Mouse (Mus musculus): ENCODE results near the gene 4931428L18Rik. TPM values are rescaled to one million over a fixed set of nuclear protein-coding genes. Genes with fewer than 3 reads are reported as not detected.

Gene 4931428L18Rik
- polyA plus RNA-seq, 1 experiment, result not detected

DNA sequence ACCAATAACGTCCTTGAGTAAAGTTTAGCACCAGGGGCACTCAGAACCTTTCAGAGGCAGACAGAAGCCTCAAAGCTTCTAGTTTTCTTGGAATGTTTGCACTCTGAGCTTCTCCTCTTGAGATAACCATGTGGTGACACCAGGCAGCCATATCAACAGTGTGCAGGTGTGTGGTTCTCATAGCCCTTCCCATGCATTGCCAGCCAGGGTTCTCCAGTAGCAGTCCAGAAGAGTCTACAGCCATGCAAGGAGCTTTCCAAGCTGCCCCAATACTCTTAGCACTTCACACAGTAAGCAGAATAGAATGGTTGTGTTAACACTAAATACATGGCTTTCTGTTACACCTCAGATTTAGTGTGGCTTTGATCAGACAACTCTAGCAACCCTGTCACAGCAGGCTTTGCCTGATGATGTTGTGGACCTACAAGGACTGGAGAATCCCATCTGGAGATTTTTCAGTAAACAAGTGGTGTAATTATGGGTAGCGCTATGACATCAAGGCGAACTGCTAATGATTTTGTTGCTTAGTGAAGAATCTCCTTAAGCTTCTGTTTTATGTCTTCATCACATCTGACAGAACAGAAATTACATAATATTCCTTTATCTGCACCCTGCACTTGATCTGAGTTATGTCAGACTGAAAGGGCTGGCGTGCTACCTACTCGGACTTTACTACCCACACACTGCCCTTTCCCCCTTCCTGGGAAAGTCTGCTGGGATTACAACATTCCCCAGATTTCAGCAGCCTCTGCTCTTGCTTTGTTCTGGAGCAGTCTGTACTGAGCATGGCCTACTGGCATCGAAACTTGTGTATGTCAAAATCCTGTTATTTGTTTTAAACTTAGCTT, 149.7 kb downstream of the 4931428L18Rik start:
- no peak for TF ChIP-seq CTCF (IDR thresholded peaks at IDR 0.05; ENCODE audit: borderline replicate concordance, insufficient read depth, low read length)
- no peak for TF ChIP-seq POLR2A (IDR thresholded peaks at IDR 0.05; ENCODE audit: low read depth, low read length)
- Histone ChIP-seq H3K4me1 (ENCODE audit: control insufficient read depth, insufficient read depth, low read length) (no peaks in the 10 kb centered on the region), H3K27ac (ENCODE audit: insufficient read depth, low read length) (no peak overlapping the region), H3K4me3 (ENCODE audit: insufficient read depth, low read length) (no peak overlapping the region)

DNA sequence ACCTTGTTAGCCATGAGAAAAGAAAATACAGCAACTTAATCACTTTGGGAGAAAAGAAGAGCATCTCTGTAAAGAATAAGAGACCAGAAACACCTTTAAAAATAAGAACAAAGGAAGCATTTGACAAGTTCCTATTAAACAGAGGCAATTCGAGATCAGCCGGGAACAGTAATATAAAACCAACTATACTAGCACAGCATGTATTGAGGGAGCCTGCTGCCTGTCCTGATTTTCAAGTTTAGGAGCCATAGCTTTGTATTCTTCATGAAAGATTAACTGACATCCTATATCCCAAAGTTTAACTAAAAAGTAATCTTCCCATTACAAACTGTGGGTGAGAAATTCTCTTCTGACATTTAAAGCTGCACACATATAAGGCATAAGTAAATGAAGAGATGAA, 151.3 kb downstream of the 4931428L18Rik start:
- H3K4me3 ChIP-seq (ENCODE audit: insufficient read depth, low read length), result no peak overlapping the region
- no peak overlapping the region for H3K27ac ChIP-seq (ENCODE audit: insufficient read depth, low read length)
- TF ChIP-seq POLR2A (IDR thresholded peaks at IDR 0.05; ENCODE audit: low read depth, low read length) (no peak), CTCF (IDR thresholded peaks at IDR 0.05; ENCODE audit: borderline replicate concordance, insufficient read depth, low read length) (no peak)
- no peaks in the 10 kb centered on the region for H3K4me1 ChIP-seq (ENCODE audit: control insufficient read depth, insufficient read depth, low read length)

- Histone ChIP-seq H3K4me1 (ENCODE audit: control insufficient read depth, insufficient read depth, low read length) (no peaks in the 10 kb centered on the region), H3K4me3 (ENCODE audit: insufficient read depth, low read length) (no peak overlapping the region), H3K27ac (ENCODE audit: insufficient read depth, low read length) (no peak overlapping the region)
- TF ChIP-seq POLR2A (IDR thresholded peaks at IDR 0.05; ENCODE audit: low read depth, low read length) (no peak), CTCF (IDR thresholded peaks at IDR 0.05; ENCODE audit: borderline replicate concordance, insufficient read depth, low read length) (no peak)
Observed at GRCm38 (mm10) chr1:31064817-31065740, 157.4 kb downstream of the 4931428L18Rik start.

GRCm38 (mm10) chr1:31059806-31060205, 162.7 kb downstream of the 4931428L18Rik start:
- Histone ChIP-seq H3K4me1 (ENCODE audit: control insufficient read depth, insufficient read depth, low read length) (no peaks in the 10 kb centered on the region), H3K27ac (ENCODE audit: insufficient read depth, low read length) (no peak overlapping the region), H3K4me3 (ENCODE audit: insufficient read depth, low read length) (no peak overlapping the region)
- no peak for TF ChIP-seq CTCF (IDR thresholded peaks at IDR 0.05; ENCODE audit: borderline replicate concordance, insufficient read depth, low read length)
- no peak for TF ChIP-seq POLR2A (IDR thresholded peaks at IDR 0.05; ENCODE audit: low read depth, low read length)

DNA sequence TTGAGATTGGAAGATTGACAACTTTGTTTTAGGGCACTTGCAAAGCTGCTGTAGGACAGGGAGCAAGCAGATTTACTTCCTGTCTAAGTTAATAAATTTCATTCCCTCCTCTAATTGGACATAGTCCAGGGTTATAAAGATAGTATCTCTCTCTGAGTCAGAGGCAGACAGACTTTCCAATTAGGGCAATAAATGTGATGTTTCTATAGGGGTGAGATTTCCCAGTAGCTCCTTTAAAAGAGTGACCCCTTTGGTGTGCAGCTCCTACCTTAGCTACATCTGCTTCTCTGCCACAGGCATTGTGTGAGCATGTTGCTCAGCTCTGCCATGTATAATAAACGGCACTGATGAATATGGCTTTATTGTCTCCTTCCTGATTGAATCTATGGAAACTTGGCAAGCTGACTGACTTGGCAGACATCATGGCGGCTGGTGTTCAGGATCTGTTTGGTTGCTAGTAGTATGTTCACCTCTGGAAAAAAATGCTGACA, 163.6 kb downstream of the 4931428L18Rik start:
- no peaks in the 10 kb centered on the region for H3K4me1 ChIP-seq (ENCODE audit: control insufficient read depth, insufficient read depth, low read length)
- H3K4me3 ChIP-seq (ENCODE audit: insufficient read depth, low read length), result no peak overlapping the region
- TF ChIP-seq CTCF (IDR thresholded peaks at IDR 0.05; ENCODE audit: borderline replicate concordance, insufficient read depth, low read length), result no peak
- no peak overlapping the region for H3K27ac ChIP-seq (ENCODE audit: insufficient read depth, low read length)

GRCm38 (mm10) chr1:31058196-31058595, 164.3 kb downstream of the 4931428L18Rik start:
- Histone ChIP-seq H3K4me1 (ENCODE audit: control insufficient read depth, insufficient read depth, low read length) (no peaks in the 10 kb centered on the region), H3K27ac (ENCODE audit: insufficient read depth, low read length) (peak overlapping the region; percentile 24; the same call in 1 of the 2 replicates), H3K4me3 (ENCODE audit: insufficient read depth, low read length) (no peak overlapping the region)
- TF ChIP-seq CTCF (IDR thresholded peaks at IDR 0.05; ENCODE audit: borderline replicate concordance, insufficient read depth, low read length), result no peak
- no peak for TF ChIP-seq POLR2A (IDR thresholded peaks at IDR 0.05; ENCODE audit: low read depth, low read length)

GRCm38 (mm10) chr1:31051370-31051921, 171.0 kb downstream of the 4931428L18Rik start:
- Histone ChIP-seq H3K27ac (ENCODE audit: insufficient read depth, low read length) (no peak overlapping the region), H3K4me3 (ENCODE audit: insufficient read depth, low read length) (no peak overlapping the region)
- no peak for TF ChIP-seq CTCF (IDR thresholded peaks at IDR 0.05; ENCODE audit: borderline replicate concordance, insufficient read depth, low read length)
- no peak for TF ChIP-seq POLR2A (IDR thresholded peaks at IDR 0.05; ENCODE audit: low read depth, low read length)

GRCm38 (mm10) chr1:31049954-31050652, 172.4 kb downstream of the 4931428L18Rik start:
- Histone ChIP-seq H3K4me3 (ENCODE audit: insufficient read depth, low read length) (no peak overlapping the region), H3K4me1 (ENCODE audit: control insufficient read depth, insufficient read depth, low read length) (no peaks in the 10 kb centered on the region), H3K27ac (ENCODE audit: insufficient read depth, low read length) (no peak overlapping the region)
- no peak for TF ChIP-seq CTCF (IDR thresholded peaks at IDR 0.05; ENCODE audit: borderline replicate concordance, insufficient read depth, low read length)

More at GRCm38 (mm10) chr1:31051370-31051921, 171.0 kb downstream of the 4931428L18Rik start:
- H3K4me1 ChIP-seq (ENCODE audit: control insufficient read depth, insufficient read depth, low read length), result no peaks in the 10 kb centered on the region

DNA sequence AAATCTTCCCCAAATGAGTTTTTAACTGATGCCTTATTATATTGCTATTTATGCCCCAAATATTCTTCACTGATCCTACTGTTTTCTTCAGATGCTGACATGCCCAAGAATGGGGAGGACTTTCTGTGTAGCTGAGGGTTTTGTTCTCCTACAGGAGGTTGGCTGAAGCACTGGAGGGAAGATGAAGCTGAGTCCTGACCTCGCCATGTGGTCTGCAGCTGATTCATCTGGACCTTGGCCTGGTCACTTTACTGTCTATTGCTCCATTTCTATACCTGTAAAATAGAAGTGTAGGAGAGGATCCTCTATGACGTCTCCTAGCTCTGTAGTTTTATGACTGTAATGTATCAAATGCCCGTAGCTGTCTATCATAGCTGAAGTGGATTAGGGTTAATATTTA, 179.3 kb downstream of the 4931428L18Rik start:
- TF ChIP-seq POLR2A (IDR thresholded peaks at IDR 0.05; ENCODE audit: low read depth, low read length) (no peak), CTCF (IDR thresholded peaks at IDR 0.05; ENCODE audit: borderline replicate concordance, insufficient read depth, low read length) (no peak)
- Histone ChIP-seq H3K4me1 (ENCODE audit: control insufficient read depth, insufficient read depth, low read length) (no peaks in the 10 kb centered on the region), H3K27ac (ENCODE audit: insufficient read depth, low read length) (no peak overlapping the region), H3K4me3 (ENCODE audit: insufficient read depth, low read length) (no peak overlapping the region)

Measured in embryonic fibroblast, embryonic 13.5 days (primary cell).